Mouse (Mus musculus): Measurements from ENCODE around the gene Gfod1. TPM values are rescaled to one million over a fixed set of nuclear protein-coding genes. Genes with fewer than 3 reads are reported as not detected.
A peak's percentile ranks its signal among the peaks of the same experiment; 100 is the strongest.

The Gfod1 gene
- polyA plus RNA-seq, 1 experiment: 6.5 TPM

GRCm38 (mm10) chr13:43305181-43305924 is 1.4 kb upstream of the Gfod1 start:
- Histone ChIP-seq H3K79me2 (ENCODE audit: control insufficient read depth, insufficient read depth) (peaks cover 29% of the 10 kb centered on the region), H3K36me3 (ENCODE audit: control insufficient read depth, insufficient read depth) (no peaks in the 10 kb centered on the region), H3K4me3 (peak overlapping the region; percentile 90), H3K27me3 (ENCODE audit: control insufficient read depth, insufficient read depth, insufficient read length) (no peaks in the 10 kb centered on the region), H3ac (ENCODE audit: control insufficient read depth, insufficient read length) (no peak overlapping the region), H3K4me2 (ENCODE audit: low read depth) (peak overlapping the region; percentile 100)
- TF ChIP-seq POLR2AphosphoS2 (IDR thresholded peaks at IDR 0.05; ENCODE audit: insufficient read length, low read depth): no peak
- TF ChIP-seq SRF (IDR thresholded peaks at IDR 0.05; ENCODE audit: control insufficient read depth, insufficient read length, low read depth): no peak
- no peak for TF ChIP-seq E2F4 (IDR thresholded peaks at IDR 0.05; ENCODE audit: insufficient read depth)
- peak in 1 of 3 experiments; percentile 7 for TF ChIP-seq MYOD1 (IDR thresholded peaks at IDR 0.05; ENCODE audit: control insufficient read depth in 1 of 3, insufficient read length in 2 of 3, low read depth in 2 of 3)
- no peak for TF ChIP-seq CEBPB (IDR thresholded peaks at IDR 0.05; ENCODE audit: insufficient read depth, poor library complexity, severe bottlenecking)
- TF ChIP-seq MAX (IDR thresholded peaks at IDR 0.05; ENCODE audit: low read depth): no peak
- no peak for TF ChIP-seq TCF12 (IDR thresholded peaks at IDR 0.05; ENCODE audit: insufficient read depth, poor library complexity, severe bottlenecking)
- TF ChIP-seq REST (IDR thresholded peaks at IDR 0.05; ENCODE audit: insufficient read depth, insufficient read length): no peak
- TF ChIP-seq MYOG (IDR thresholded peaks at IDR 0.05; ENCODE audit: control insufficient read depth in 1 of 3, insufficient read depth in 1 of 3, insufficient read length in 2 of 3, low read depth in 2 of 3): no peak

- Histone ChIP-seq H3K36me3 (ENCODE audit: control insufficient read depth, insufficient read depth) (no peaks in the 10 kb centered on the region), H3K27me3 (ENCODE audit: control insufficient read depth, insufficient read depth, insufficient read length) (no peaks in the 10 kb centered on the region), H3K4me3 (peak overlapping the region; percentile 90), H3ac (ENCODE audit: control insufficient read depth, insufficient read length) (no peak overlapping the region), H3K4me2 (ENCODE audit: low read depth) (peak overlapping the region; percentile 100), H3K79me2 (ENCODE audit: control insufficient read depth, insufficient read depth) (peaks cover 36% of the 10 kb centered on the region)
- TF ChIP-seq MYOD1 (IDR thresholded peaks at IDR 0.05; ENCODE audit: control insufficient read depth in 1 of 3, insufficient read length in 2 of 3, low read depth in 2 of 3) (peak in 1 of 3 experiments; percentile 2), SRF (IDR thresholded peaks at IDR 0.05; ENCODE audit: control insufficient read depth, insufficient read length, low read depth) (no peak)
These were observed 728 bp upstream of the Gfod1 start for GRCm38 (mm10) chr13:43304700-43305099.

- TF ChIP-seq TCF12 (IDR thresholded peaks at IDR 0.05; ENCODE audit: insufficient read depth, poor library complexity, severe bottlenecking) (no peak), E2F4 (IDR thresholded peaks at IDR 0.05; ENCODE audit: insufficient read depth) (no peak), MYOG (IDR thresholded peaks at IDR 0.05; ENCODE audit: control insufficient read depth in 1 of 3, insufficient read depth in 1 of 3, insufficient read length in 2 of 3, low read depth in 2 of 3) (no peak), REST (IDR thresholded peaks at IDR 0.05; ENCODE audit: insufficient read depth, insufficient read length) (no peak), POLR2AphosphoS2 (IDR thresholded peaks at IDR 0.05; ENCODE audit: insufficient read length, low read depth) (no peak), POLR2A (IDR thresholded peaks at IDR 0.05; ENCODE audit: insufficient read length, low read depth) (no peak), TCF3 (IDR thresholded peaks at IDR 0.05; ENCODE audit: insufficient read length, low read depth) (no peak), CEBPB (IDR thresholded peaks at IDR 0.05; ENCODE audit: insufficient read depth, poor library complexity, severe bottlenecking) (no peak), MYOD1 (IDR thresholded peaks at IDR 0.05; ENCODE audit: control insufficient read depth in 1 of 3, insufficient read length in 2 of 3, low read depth in 2 of 3) (no peak)
- Histone ChIP-seq H3K4me2 (ENCODE audit: low read depth) (peak overlapping the region; percentile 97), H3K79me2 (ENCODE audit: control insufficient read depth, insufficient read depth) (peaks cover 49% of the 10 kb centered on the region), H3ac (ENCODE audit: control insufficient read depth, insufficient read length) (peak overlapping the region; percentile 49), H3K4me3 (peak overlapping the region; percentile 90), H3K27me3 (ENCODE audit: control insufficient read depth, insufficient read depth, insufficient read length) (no peaks in the 10 kb centered on the region), H3K36me3 (ENCODE audit: control insufficient read depth, insufficient read depth) (no peaks in the 10 kb centered on the region)
These were observed 609 bp downstream of the Gfod1 start for GRCm38 (mm10) chr13:43303161-43303965.

GRCm38 (mm10) chr13:43302651-43303160 is 1.3 kb downstream of the Gfod1 start:
- H3K4me3 ChIP-seq: peak overlapping the region; percentile 90
- no peaks in the 10 kb centered on the region for H3K36me3 ChIP-seq (ENCODE audit: control insufficient read depth, insufficient read depth)
- TF ChIP-seq MYOD1 (IDR thresholded peaks at IDR 0.05; ENCODE audit: control insufficient read depth in 1 of 3, insufficient read length in 2 of 3, low read depth in 2 of 3): no peak
- peak in 1 of 3 experiments; percentile 16 for TF ChIP-seq MYOG (IDR thresholded peaks at IDR 0.05; ENCODE audit: control insufficient read depth in 1 of 3, insufficient read depth in 1 of 3, insufficient read length in 2 of 3, low read depth in 2 of 3)
- H3K4me2 ChIP-seq (ENCODE audit: low read depth): peak overlapping the region; percentile 97
- peaks cover 54% of the 10 kb centered on the region for H3K79me2 ChIP-seq (ENCODE audit: control insufficient read depth, insufficient read depth)
- H3K27me3 ChIP-seq (ENCODE audit: control insufficient read depth, insufficient read depth, insufficient read length): no peaks in the 10 kb centered on the region
- peak overlapping the region; percentile 49 for H3ac ChIP-seq (ENCODE audit: control insufficient read depth, insufficient read length)

GRCm38 (mm10) chr13:43302239-43302638 is 1.7 kb downstream of the Gfod1 start:
- TF ChIP-seq SRF (IDR thresholded peaks at IDR 0.05; ENCODE audit: control insufficient read depth, insufficient read length, low read depth) (no peak), TCF3 (IDR thresholded peaks at IDR 0.05; ENCODE audit: insufficient read length, low read depth) (no peak), MYOD1 (IDR thresholded peaks at IDR 0.05; ENCODE audit: control insufficient read depth in 1 of 3, insufficient read length in 2 of 3, low read depth in 2 of 3) (no peak), POLR2A (IDR thresholded peaks at IDR 0.05; ENCODE audit: insufficient read length, low read depth) (no peak), USF1 (IDR thresholded peaks at IDR 0.05; ENCODE audit: low read depth) (no peak), POLR2AphosphoS2 (IDR thresholded peaks at IDR 0.05; ENCODE audit: insufficient read length, low read depth) (no peak), REST (IDR thresholded peaks at IDR 0.05; ENCODE audit: insufficient read depth, insufficient read length) (no peak), TCF12 (IDR thresholded peaks at IDR 0.05; ENCODE audit: insufficient read depth, poor library complexity, severe bottlenecking) (no peak)
- H3ac ChIP-seq (ENCODE audit: control insufficient read depth, insufficient read length): peak overlapping the region; percentile 49
- H3K79me2 ChIP-seq (ENCODE audit: control insufficient read depth, insufficient read depth): peaks cover 59% of the 10 kb centered on the region
- H3K27me3 ChIP-seq (ENCODE audit: control insufficient read depth, insufficient read depth, insufficient read length): no peaks in the 10 kb centered on the region
- H3K4me2 ChIP-seq (ENCODE audit: low read depth): peak overlapping the region; percentile 97
- no peaks in the 10 kb centered on the region for H3K36me3 ChIP-seq (ENCODE audit: control insufficient read depth, insufficient read depth)
- H3K4me3 ChIP-seq: peak overlapping the region; percentile 90

Measured in myocyte (in vitro differentiated cells).